Mouse (Mus musculus) kidney, adult 2 months (tissue): ENCODE measurements around the gene Cd7.

Experiments
- CTCF ChIP-seq: fragments of 200-500 bp; conservative IDR thresholded peaks from 2 replicates; pipeline ENCODE4 v1.5.1; 2011; ENCODE audit warnings: low read depth, mild to moderate bottlenecking, control low read depth, low read length, moderate library complexity, mixed read lengths; ENCODE audit not compliant: insufficient read depth, insufficient read length
- POLR2A ChIP-seq: fragments of 200-500 bp; IDR thresholded peaks from one replicate; pipeline ENCODE4 v1.6.1; 2011; ENCODE audit warnings: low read depth, low read length, control low read depth

DNA sequence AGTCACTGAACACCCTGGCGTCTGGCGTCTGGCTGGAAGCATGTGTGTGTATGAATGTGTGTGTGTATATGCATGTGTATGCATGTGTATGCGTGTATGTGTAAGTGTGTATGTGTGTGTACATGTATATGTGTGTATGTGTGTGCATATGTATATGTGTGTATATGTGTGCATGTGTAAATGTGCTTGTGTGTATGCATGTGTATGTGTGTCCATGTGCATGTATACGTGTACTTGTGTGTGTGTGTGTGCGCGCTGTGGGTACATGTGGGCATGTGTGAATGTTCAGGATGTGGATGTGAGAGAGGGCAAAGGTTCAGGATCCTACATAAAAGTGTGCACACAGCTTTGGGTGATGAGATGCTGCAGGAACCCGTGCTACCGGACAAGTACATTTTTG lies 41.1 kb upstream of the Cd7 start:
- TF ChIP-seq CTCF (no peak), POLR2A (no peak)
